Mouse (Mus musculus): Measurements from ENCODE around the gene Ccl20.

The Ccl20 gene

GRCm38 (mm10) chr1:83142055-83142454, 25.5 kb downstream of the Ccl20 start:
- no peak for DNase-seq

- DNase-seq = no peak
Measured at GRCm38 (mm10) chr1:83146547-83146946, 30.0 kb downstream of the Ccl20 start.

GRCm38 (mm10) chr1:83150227-83150626, 33.7 kb downstream of the Ccl20 start:
- no peak for DNase-seq

- no peak for DNase-seq
Measured at GRCm38 (mm10) chr1:83152961-83153360, 36.4 kb downstream of the Ccl20 start.

GRCm38 (mm10) chr1:83156876-83157275, 40.3 kb downstream of the Ccl20 start:
- DNase-seq = no peak

- peak; percentile 78 for DNase-seq
Measured at GRCm38 (mm10) chr1:83159603-83160002, 43.0 kb downstream of the Ccl20 start, which contains the start of gene Daw1. Gene Daw1 (plus strand): TSS chr1:83159752.

- DNase-seq = no peak
Measured at GRCm38 (mm10) chr1:83161658-83162057, 45.1 kb downstream of the Ccl20 start.

GRCm38 (mm10) chr1:83164027-83164426, 47.5 kb downstream of the Ccl20 start:
- DNase-seq = no peak
